Mouse (Mus musculus): ENCODE data around the gene Glycam1. TPM values are rescaled to one million over a fixed set of nuclear protein-coding genes. Genes with fewer than 3 reads are reported as not detected.
"Not testable (repeated sequence)": the region's sequence is repeated elsewhere in the genome, so short reads cannot be mapped to it uniquely, and the experiment has no call there.

Glycam1 gene
- not detected in 2 replicates for polyA plus RNA-seq (2016; fragmentation: Nextera tagmentation; extraction: Ambion mirVana)

DNA sequence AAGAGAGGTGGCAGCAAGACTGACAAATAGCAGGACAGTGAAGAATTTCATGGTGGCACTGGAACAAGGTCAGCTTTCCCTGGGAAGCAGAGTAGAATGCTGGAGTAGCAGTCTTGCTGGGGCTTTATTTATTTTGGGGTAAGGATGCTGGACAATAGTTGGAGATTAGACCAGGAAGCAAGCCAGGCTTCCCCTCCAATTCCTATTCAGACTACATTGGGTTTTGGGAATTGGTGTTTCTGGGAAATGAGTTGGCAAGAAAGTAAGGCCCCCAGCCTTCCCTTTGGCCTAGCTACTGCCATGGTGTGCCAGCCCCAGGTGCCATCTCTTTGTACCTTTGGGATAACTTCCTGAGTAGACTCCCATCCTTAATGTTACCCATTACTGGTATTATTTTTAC, at the start of gene Glycam1:
Gene Glycam1, minus strand, starts transcription at position 101 of the 400 bp plus-strand sequence.
- H3K4me3 ChIP-seq, result no peak within 1 kb of the TSS
- no peaks in the 10 kb centered on the region for H3K9me3 ChIP-seq
- H3K36me3 ChIP-seq, result no peaks in the 10 kb centered on the region
- no peak for ATAC-seq (ENCODE audit: low FRiP score, low read depth)
- no peaks in the 10 kb centered on the region for H3K4me1 ChIP-seq
- no peak within 1 kb of the TSS for H3K4me2 ChIP-seq (replicated peaks)
- no peak within 1 kb of the TSS for H3K27ac ChIP-seq (replicated peaks)
- H3K9ac ChIP-seq (replicated peaks), result no peak within 1 kb of the TSS
- H3K27me3 ChIP-seq, result no peaks in the 10 kb centered on the region

- Histone ChIP-seq H3K27ac (replicated peaks) (no peak overlapping the region), H3K36me3 (no peaks in the 10 kb centered on the region), H3K27me3 (no peaks in the 10 kb centered on the region), H3K9ac (replicated peaks) (no peak overlapping the region), H3K4me2 (replicated peaks) (no peak overlapping the region), H3K4me1 (no peaks in the 10 kb centered on the region), H3K4me3 (no peak overlapping the region), H3K9me3 (no peaks in the 10 kb centered on the region)
- WGBS, result 76% methylated on average over 1 of the region's 1 CpGs
- ATAC-seq (ENCODE audit: low FRiP score, low read depth), result no peak
Measured at GRCm38 (mm10) chr15:103604481-103604880, 39.6 kb upstream of the Glycam1 start.

- Histone ChIP-seq H3K9ac (replicated peaks) (no peak overlapping the region), H3K27me3 (no peaks in the 10 kb centered on the region), H3K36me3 (no peaks in the 10 kb centered on the region), H3K27ac (replicated peaks) (no peak overlapping the region), H3K4me2 (replicated peaks) (no peak overlapping the region), H3K9me3 (no peaks in the 10 kb centered on the region), H3K4me3 (no peak overlapping the region), H3K4me1 (no peaks in the 10 kb centered on the region)
- 94% methylated on average over 2 of the region's 2 CpGs for WGBS
- no peak for ATAC-seq (ENCODE audit: low FRiP score, low read depth)
Measured at GRCm38 (mm10) chr15:103590779-103591178, 25.9 kb upstream of the Glycam1 start.

DNA sequence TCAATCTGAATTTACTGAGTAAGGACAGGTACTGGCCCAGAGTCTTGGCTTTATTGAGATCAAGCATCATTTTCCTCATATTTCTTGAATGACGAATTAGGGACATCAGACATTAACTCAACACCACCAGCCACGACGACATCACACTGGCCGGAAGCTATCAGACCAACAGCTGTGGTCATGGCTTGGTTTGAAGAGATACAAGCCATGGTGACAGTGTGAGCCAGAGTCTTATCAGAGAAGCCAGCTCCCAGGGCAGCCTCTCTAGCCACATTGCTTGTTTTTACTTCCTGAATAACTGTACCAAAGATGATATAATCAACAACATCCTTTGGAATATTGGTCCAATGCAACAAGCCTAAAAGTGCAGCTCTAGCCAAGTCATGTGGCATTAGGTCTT, 22.9 kb upstream of the Glycam1 start:
- not testable (repeated sequence) for H3K27ac ChIP-seq (replicated peaks); H3K27me3 ChIP-seq; ATAC-seq (ENCODE audit: low FRiP score, low read depth); H3K4me3 ChIP-seq; H3K4me1 ChIP-seq; H3K36me3 ChIP-seq; H3K4me2 ChIP-seq (replicated peaks); H3K9ac ChIP-seq (replicated peaks); H3K9me3 ChIP-seq
- WGBS, result 93% methylated on average over 4 of the region's 4 CpGs

GRCm38 (mm10) chr15:103585876-103586275, 21.0 kb upstream of the Glycam1 start:
- no peak overlapping the region for H3K4me3 ChIP-seq
- no peak overlapping the region for H3K4me2 ChIP-seq (replicated peaks)
- no peaks in the 10 kb centered on the region for H3K4me1 ChIP-seq
- H3K9me3 ChIP-seq, result no peaks in the 10 kb centered on the region
- no peaks in the 10 kb centered on the region for H3K36me3 ChIP-seq
- no peak overlapping the region for H3K9ac ChIP-seq (replicated peaks)
- WGBS, result 82% methylated on average over 2 of the region's 2 CpGs
- ATAC-seq (ENCODE audit: low FRiP score, low read depth), result no peak
- no peaks in the 10 kb centered on the region for H3K27me3 ChIP-seq
- H3K27ac ChIP-seq (replicated peaks), result no peak overlapping the region

DNA sequence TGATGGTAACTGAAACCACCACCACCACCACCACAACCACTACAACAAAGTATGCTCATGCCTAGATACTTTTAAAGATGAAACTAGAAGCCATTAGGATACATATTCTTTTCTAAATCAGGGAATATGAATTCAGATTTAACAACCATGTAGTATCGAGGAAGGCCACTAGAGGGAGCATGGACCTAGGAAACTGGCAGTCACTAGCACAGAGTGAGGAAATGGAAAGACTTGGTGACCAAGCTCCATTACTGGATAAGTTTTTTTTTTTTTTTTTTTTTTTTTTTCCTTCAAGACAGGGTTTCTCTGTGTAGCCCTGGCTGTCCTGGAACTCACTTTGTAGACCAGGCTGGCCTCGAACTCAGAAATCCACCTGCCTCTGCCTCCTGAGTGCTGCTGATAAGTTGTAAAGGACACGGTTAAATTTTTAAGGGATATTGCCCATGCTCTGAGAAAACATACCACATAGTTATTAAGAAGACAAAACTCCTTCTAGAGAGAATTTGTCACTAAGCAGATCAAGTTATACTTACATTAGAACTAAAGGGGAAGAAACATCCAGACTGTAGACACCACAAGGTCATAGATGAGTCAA, 12.7 kb downstream of the Glycam1 start:
- H3K27me3 ChIP-seq, result no peaks in the 10 kb centered on the region
- 42% methylated on average over 3 of the region's 3 CpGs for WGBS
- peak; percentile 70 for ATAC-seq (ENCODE audit: low FRiP score, low read depth)

DNA sequence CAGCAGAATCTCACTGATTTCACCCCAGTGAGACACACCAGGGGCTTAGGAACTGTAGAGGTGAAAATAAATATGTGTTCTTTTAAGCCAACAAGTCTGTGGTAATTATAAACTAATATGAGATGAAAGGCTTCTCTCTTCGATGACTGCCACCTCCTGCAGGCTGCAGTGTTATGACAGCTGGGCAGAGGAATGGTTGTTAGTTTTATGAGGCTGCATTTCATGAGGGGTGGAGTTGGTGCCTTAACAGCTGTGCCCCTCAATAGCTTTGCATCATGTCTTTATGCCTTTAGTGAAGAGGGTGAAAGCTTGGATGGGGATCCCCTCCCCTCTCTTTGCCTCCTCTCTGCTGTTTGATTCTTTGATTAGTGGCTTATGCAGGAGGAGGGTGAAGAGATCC, 13.8 kb downstream of the Glycam1 start:
- no peak overlapping the region for H3K4me3 ChIP-seq
- H3K9ac ChIP-seq (replicated peaks), result no peak overlapping the region
- H3K4me2 ChIP-seq (replicated peaks), result no peak overlapping the region
- 55% methylated on average over 1 of the region's 1 CpGs for whole genome bisulfite sequencing
- H3K9me3 ChIP-seq, result no peaks in the 10 kb centered on the region
- no peak overlapping the region for H3K27ac ChIP-seq (replicated peaks)
- H3K36me3 ChIP-seq, result no peaks in the 10 kb centered on the region
- no peaks in the 10 kb centered on the region for H3K4me1 ChIP-seq
- H3K27me3 ChIP-seq, result no peaks in the 10 kb centered on the region
- ATAC-seq (ENCODE audit: low FRiP score, low read depth), result no peak

More for the DNA sequence above, 12.7 kb downstream of the Glycam1 start:
- Histone ChIP-seq H3K4me2 (replicated peaks) (no peak overlapping the region), H3K4me3 (no peak overlapping the region), H3K27ac (replicated peaks) (no peak overlapping the region), H3K4me1 (no peaks in the 10 kb centered on the region), H3K36me3 (no peaks in the 10 kb centered on the region), H3K9me3 (no peaks in the 10 kb centered on the region), H3K9ac (replicated peaks) (no peak overlapping the region)

GRCm38 (mm10) chr15:103549475-103549874, 15.4 kb downstream of the Glycam1 start:
- Histone ChIP-seq H3K27me3 (no peaks in the 10 kb centered on the region), H3K4me2 (replicated peaks) (no peak overlapping the region), H3K4me1 (no peaks in the 10 kb centered on the region), H3K9ac (replicated peaks) (no peak overlapping the region), H3K36me3 (no peaks in the 10 kb centered on the region), H3K27ac (replicated peaks) (no peak overlapping the region), H3K4me3 (no peak overlapping the region), H3K9me3 (no peaks in the 10 kb centered on the region)
- ATAC-seq (ENCODE audit: low FRiP score, low read depth), result no peak
- 95% methylated on average over 1 of the region's 1 CpGs for WGBS

DNA sequence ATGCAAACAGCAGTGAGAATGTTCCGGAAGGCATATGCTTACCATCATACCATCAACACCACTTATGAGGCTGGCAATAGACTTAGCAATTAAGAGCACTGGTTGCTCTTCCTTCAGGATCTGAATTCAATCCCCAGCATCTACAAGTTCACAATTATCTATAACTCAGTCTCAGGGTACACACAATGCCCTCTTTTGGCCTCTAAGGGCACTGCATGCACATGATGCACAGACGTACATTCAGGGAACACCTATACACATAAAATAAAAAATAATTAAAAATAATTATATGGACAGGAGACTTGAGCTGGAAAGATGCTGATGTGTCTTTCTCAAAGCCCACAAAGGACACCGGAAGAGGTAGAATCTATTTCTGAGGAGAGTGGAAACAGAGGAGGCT, 16.9 kb downstream of the Glycam1 start:
- 84% methylated on average over 3 of the region's 3 CpGs for WGBS

DNA sequence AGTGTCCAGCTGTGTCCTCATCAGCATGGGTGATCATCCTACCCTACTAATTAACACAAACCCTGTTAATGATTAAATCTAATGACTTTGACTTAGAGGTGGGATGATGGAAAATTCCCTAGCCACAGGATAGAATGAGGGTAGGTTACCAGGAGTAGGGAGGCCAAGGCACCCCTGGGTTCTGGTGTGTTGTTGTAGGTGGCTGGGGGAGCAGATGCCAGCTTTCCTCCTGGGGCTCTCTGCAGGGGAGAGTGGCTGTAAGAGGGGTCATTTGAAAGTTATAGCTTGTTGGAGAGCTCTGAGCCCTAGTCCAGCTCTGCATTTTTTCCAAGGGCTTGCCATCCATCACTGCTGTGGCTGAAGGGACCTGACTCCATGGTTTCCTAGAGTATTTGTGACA, 22.4 kb downstream of the Glycam1 start:
- H3K4me1 ChIP-seq, result peaks cover 11% of the 10 kb centered on the region
- no peaks in the 10 kb centered on the region for H3K9me3 ChIP-seq
- H3K4me3 ChIP-seq, result no peak overlapping the region
- no peaks in the 10 kb centered on the region for H3K36me3 ChIP-seq
- ATAC-seq (ENCODE audit: low FRiP score, low read depth), result no peak
- H3K9ac ChIP-seq (replicated peaks), result no peak overlapping the region
- peaks cover 17% of the 10 kb centered on the region; the same call in 1 of the 2 replicates for H3K27me3 ChIP-seq
- no peak overlapping the region for H3K4me2 ChIP-seq (replicated peaks)
- no peak overlapping the region for H3K27ac ChIP-seq (replicated peaks)

More for the DNA sequence above, 16.9 kb downstream of the Glycam1 start:
- no peak for ATAC-seq (ENCODE audit: low FRiP score, low read depth)
- Histone ChIP-seq H3K4me3 (no peak overlapping the region), H3K9me3 (no peaks in the 10 kb centered on the region), H3K4me2 (replicated peaks) (no peak overlapping the region), H3K27ac (replicated peaks) (no peak overlapping the region), H3K27me3 (no peaks in the 10 kb centered on the region), H3K9ac (replicated peaks) (no peak overlapping the region), H3K36me3 (no peaks in the 10 kb centered on the region), H3K4me1 (no peaks in the 10 kb centered on the region)

DNA sequence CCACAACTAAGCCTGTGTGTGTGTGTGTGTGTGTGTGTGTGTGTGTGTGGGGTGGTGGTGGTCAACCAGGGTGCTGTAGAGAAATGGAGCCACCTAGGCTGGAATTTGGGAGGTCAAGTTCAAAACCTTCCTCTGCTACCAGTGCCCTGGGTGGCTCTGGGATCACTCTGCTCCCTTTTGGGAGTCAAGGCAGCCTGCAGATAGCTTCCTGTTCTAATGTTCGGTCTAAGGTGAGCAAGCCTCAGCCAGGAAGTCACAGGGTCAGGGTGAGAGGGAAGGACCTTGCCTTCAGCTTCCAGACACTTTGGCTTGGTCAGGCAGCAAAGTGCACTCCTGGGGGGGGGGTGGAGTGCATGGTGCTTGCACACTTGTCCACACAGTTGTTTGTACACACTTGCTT, 24.2 kb downstream of the Glycam1 start:
- Histone ChIP-seq H3K27me3 (peaks cover 26% of the 10 kb centered on the region; the same call in 1 of the 2 replicates), H3K4me2 (replicated peaks) (no peak overlapping the region), H3K4me3 (no peak overlapping the region), H3K27ac (replicated peaks) (no peak overlapping the region), H3K4me1 (peaks cover 23% of the 10 kb centered on the region), H3K9ac (replicated peaks) (no peak overlapping the region), H3K9me3 (no peaks in the 10 kb centered on the region), H3K36me3 (no peaks in the 10 kb centered on the region)
- WGBS, result 75% methylated on average over 1 of the region's 1 CpGs
- ATAC-seq (ENCODE audit: low FRiP score, low read depth), result no peak

- ATAC-seq (ENCODE audit: low FRiP score, low read depth), result no peak
- peaks cover 28% of the 10 kb centered on the region for H3K4me1 ChIP-seq
- no peak overlapping the region for H3K4me3 ChIP-seq
- H3K27ac ChIP-seq (replicated peaks), result no peak overlapping the region
- no peak overlapping the region for H3K4me2 ChIP-seq (replicated peaks)
- H3K36me3 ChIP-seq, result no peaks in the 10 kb centered on the region
- 62% methylated on average over 2 of the region's 2 CpGs for WGBS
- peaks cover 26% of the 10 kb centered on the region; the same call in 1 of the 2 replicates for H3K27me3 ChIP-seq
- no peaks in the 10 kb centered on the region for H3K9me3 ChIP-seq
- no peak overlapping the region for H3K9ac ChIP-seq (replicated peaks)
Measured at GRCm38 (mm10) chr15:103539259-103539658, 25.6 kb downstream of the Glycam1 start.

- Histone ChIP-seq H3K27me3 (peaks cover 26% of the 10 kb centered on the region; the same call in 1 of the 2 replicates), H3K27ac (replicated peaks) (peak within 1 kb of the TSS; percentile 49)
Measured at GRCm38 (mm10) chr15:103537822-103538213, 27.1 kb downstream of the Glycam1 start, which contains the start of gene Ppp1r1a. TSS of gene Ppp1r1a (minus strand) at chr15:103538003.

More at GRCm38 (mm10) chr15:103537822-103538213, 27.1 kb downstream of the Glycam1 start, which contains the start of gene Ppp1r1a:
- Histone ChIP-seq H3K9ac (replicated peaks) (peak within 1 kb of the TSS; percentile 78), H3K4me3 (peak within 1 kb of the TSS; percentile 77), H3K9me3 (no peaks in the 10 kb centered on the region), H3K4me2 (replicated peaks) (peak within 1 kb of the TSS; percentile 95), H3K4me1 (peaks cover 28% of the 10 kb centered on the region), H3K36me3 (no peaks in the 10 kb centered on the region)
- WGBS, result 2% methylated on average over 33 of the region's 36 CpGs
- ATAC-seq (ENCODE audit: low FRiP score, low read depth), result peak; percentile 93

Data from midbrain, embryonic 12.5 days (tissue).